Mouse (Mus musculus) embryo, embryonic 9.5 days (tissue): ENCODE measurements around the gene Copz1.
A peak's percentile ranks its signal among the peaks of the same experiment; 100 is the strongest.

ENCODE experiments used
- DNase-seq: peaks from one replicate; pipeline ENCODE4 v3.0.0-alpha.2; 2017; ENCODE audit errors: extremely low spot score

Gene Copz1

DNA sequence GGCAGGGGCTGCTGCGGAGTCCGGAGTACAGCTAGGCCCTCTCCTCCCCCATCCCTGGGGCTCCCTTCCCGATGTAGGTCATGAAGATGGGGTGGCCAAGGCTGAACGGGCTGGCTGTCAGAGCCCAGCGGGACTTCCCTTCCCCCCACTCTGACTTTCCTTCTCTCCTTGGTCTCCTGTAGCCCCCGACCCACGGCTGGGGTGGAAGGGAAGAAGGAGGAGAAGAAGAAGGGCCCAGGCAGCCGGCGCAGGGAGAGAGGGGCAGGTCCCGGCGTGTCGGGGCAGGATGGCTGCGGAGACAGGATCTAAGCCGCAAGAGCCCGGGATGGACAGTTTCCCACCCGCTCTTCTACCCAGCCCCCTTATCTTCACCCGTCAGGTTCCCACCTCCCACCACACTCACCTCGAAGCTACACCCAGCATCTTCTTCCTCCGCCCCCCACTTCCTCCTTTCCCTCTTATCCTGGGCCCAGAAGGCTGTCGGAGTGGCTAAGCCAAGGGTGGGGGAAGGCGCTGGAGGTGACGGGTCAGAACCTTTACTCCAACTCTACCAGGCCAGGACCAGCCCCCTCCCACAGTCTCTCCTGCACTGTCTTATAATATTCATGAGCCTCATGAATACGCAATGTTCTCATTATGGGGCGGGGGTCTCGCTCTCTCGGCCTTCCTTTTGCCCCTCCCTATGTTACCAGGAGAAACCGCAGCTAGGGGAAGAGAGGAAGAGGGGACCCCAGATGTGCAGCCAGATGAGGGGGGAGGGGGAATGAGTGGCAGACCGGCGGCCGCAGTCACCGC is 66.8 kb downstream of the Copz1 start:
- DNase-seq, result peak; percentile 51

DNA sequence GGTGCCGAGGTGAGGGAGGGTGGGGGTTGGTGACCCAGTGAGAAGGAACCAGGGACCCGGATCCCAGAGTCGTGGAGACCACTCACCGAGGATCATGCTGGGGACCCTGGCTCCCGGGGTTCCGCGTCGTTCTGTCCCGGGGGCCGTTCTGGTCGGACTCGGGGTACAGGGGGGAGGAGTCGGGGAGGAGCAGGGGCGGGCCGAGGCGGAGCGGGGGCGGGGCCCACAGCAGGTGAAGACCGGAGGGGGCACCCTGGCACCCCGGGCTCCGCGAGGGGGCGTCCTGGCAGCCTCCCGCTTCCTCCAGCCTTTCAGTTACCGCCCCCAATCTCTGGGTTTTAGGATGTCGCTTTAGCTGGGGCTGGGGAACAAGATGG is 67.4 kb downstream of the Copz1 start, which contains the start of gene Zfp385a:
Zfp385a (minus strand) TSS at position 133 of the 377 bp plus-strand sequence.
- peak; percentile 60 for DNase-seq

DNA sequence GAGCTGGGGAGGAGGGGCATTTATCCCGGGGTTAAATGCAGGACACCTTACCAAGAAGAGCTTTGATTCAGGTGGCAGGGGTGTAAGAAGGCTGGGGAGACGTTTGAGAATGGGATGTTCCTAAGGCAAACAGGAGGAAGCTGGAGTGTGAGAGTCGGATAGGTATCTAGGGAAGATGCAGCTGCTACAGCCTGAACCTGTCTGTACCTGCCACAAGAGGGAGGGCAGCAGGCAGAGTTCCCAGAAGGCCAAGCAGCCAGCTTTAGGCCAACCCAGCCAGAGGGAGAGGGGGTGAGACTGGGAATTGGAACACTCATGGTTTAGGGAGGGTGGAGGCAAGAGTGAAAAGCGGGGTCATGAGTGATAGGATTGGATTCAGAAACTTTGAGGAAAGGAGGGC is 68.3 kb downstream of the Copz1 start:
- DNase-seq, result no peak

DNA sequence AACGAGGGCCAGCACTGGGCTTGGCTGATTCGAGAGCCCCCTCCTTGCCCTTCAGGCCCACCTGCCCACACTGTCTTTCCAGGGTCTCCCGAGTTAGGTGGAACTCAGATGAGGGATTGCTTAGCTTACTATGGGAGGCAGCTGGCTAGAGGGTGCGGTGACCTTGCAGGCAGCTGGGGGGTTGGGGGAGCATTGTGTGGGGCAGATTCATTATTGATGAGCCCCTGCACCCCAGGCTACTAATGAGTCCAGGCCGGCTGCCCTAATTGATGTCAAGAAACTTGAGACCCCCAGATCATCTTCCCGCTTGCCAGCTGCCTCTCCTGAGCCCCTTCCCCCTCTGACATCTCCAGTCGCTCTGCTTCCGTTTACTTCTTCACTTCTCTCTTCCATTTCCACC is 69.0 kb downstream of the Copz1 start:
- no peak for DNase-seq

DNA sequence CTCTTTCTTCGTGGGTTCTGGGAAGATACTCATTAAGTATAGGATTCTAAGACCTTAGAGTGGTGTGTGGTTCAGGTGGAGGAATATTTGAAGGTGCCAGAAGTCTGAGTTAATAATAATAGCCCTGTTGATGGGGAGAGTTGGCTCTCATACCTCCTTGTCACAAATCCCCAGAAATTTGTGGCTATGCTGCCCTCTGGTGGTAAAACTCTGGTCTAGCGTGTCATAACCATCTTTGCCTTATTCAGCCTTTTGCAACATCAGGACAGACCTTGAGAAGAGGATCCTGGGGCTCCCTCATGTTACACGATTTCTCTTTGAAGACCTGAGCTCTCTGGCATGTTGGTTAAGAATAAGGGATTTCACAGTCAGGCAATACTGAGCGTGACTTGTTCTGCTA is 69.9 kb downstream of the Copz1 start:
- DNase-seq, result peak; percentile 85

DNA sequence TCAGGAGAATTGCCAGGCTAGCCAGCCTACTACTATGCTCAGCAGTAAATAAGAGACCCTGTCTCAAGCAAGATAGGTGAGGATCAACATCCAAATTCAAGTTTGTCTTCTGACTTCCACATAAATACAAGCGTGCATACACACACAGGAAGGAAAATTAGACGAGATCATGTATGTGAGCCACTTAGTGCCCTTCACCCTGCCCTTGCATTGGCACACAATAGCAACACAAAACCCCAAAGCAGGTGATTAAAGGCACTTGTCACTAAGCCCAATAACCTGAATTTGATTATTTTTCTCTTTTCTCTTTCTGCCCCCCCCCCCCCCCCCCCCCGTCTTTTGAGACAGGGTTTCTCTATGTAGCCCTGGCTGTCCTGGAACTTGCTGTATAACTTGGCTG is 70.5 kb downstream of the Copz1 start:
- no peak for DNase-seq

DNA sequence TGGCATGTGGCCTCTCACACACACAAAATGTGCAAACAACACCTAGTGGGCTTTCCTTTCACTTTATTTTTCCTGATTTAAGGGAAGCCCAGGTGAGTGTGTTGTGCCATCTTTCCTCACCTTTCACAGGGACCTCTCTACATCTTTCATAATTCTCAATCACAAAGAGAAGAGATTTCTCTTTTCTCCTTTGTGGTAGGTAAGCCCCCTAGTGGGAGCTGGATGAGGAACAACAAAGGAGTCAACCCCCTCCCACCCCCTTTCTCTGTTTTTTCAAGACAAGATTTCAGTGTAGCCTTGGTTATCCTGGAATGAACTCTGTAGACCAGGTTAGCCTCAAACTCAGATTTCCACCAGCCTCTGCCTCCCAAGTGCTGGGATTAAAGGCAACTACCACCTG is 71.0 kb downstream of the Copz1 start:
- DNase-seq, result no peak

DNA sequence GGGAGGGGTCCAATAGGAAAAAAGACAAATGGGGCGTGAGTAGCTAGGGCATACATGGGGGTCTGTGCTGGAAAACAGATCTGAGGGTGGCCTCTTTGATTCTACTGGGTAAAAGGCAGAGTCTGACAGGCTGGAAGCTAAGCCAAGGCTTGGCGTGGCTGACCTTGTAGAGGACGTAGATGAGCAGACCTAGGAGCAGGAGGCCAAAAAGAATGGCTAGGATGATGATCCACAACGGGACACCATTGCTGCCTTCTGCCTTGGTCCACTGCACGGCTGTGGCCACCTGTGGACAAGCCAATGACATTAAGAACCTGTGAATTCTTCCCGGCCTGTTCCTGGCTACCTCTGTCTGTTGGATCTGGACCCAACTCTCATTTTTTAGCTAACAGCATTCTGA is 73.3 kb downstream of the Copz1 start:
- no peak for DNase-seq

DNA sequence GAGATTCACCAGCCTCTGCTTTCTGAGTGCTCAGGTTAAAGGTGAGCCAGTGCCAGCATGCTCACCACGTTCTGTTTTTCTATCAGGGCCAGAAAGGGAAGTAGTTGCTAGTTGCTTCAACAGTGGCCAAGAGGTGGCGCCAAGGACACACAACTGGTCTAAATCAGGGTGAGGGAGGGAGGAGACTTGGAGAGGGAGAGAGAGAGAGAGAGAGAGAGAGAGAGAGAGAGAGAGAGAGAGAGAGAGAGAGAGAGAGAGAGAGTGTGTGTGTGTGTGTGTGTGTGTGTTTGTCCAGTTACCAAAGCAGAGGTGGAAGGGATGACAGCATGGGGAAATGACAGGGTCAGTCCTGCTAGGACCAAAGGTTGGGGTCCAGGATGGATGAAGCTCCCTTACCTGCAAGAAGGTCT is 74.8 kb downstream of the Copz1 start:
- peak; percentile 64 for DNase-seq
